Mouse (Mus musculus): ENCODE measurements around the gene Phf21b.

DNA sequence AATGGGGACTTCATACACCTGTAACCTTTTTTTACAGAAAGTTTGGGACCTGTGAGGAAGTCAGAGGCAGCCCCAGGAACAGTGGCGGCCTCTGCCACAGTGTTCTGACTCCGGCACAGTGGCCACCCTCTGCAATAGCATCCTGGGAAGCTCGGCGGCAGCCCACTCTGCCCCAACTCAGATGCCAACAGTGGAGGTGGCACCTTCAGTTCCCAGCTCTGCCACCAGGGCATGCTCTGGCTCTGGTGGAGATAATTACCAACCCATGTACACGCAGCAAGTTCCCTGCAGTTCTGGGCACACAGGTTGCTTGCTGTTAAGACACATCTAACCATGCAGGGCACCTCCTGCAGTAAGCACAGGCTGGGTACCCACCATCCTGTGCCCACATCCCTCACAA, 55.7 kb downstream of the Phf21b start:
- TF ChIP-seq POLR2A (IDR thresholded peaks at IDR 0.05; ENCODE audit: control insufficient read depth, extremely low read depth, insufficient read depth, low read length, poor library complexity) = no peak
- no peak for TF ChIP-seq CTCF (IDR thresholded peaks at IDR 0.05; ENCODE audit: borderline replicate concordance, control insufficient read depth, extremely low read depth, insufficient read depth, low read length, poor library complexity)
